Mouse (Mus musculus) forebrain, embryonic 15.5 days (tissue): ENCODE results near the gene Spesp1. TPM values are rescaled to one million over a fixed set of nuclear protein-coding genes. Genes with fewer than 3 reads are reported as not detected.

Experiments
- ATAC-seq: fragments of 200-750 bp; cut with Nextera tagmentation; replicated peaks from 2 replicates; pipeline ENCODE4 v1.8.0; 2017; ENCODE audit warnings: mild to moderate bottlenecking, moderate TSS enrichment, moderate library complexity
- H3K27ac ChIP-seq: fragments of 300-500 bp; sonication (generic); replicated peaks from 2 replicates; pipeline ENCODE4 v1.5.1; 2015; ENCODE audit warnings: mild to moderate bottlenecking, inconsistent platforms
- H3K27me3 ChIP-seq: fragments of 300-500 bp; sonication (generic); 2 replicates; pipeline ENCODE4 v1.6.1; 2015; ENCODE audit warnings: inconsistent platforms
- H3K36me3 ChIP-seq: fragments of 300-500 bp; sonication (generic); 2 replicates; pipeline ENCODE4 v1.6.1; 2015; ENCODE audit warnings: mild to moderate bottlenecking, inconsistent platforms
- H3K4me1 ChIP-seq: fragments of 300-500 bp; sonication (generic); 2 replicates; pipeline ENCODE4 v1.6.1; 2015; ENCODE audit warnings: inconsistent platforms
- H3K4me2 ChIP-seq: fragments of 300-500 bp; sonication (generic); replicated peaks from 2 replicates; pipeline ENCODE4 v1.6.1; 2015; ENCODE audit warnings: mild to moderate bottlenecking, inconsistent platforms
- H3K4me3 ChIP-seq: fragments of 300-500 bp; sonication (generic); 2 replicates; pipeline ENCODE4 v1.5.1; 2015; ENCODE audit warnings: mild to moderate bottlenecking, inconsistent platforms
- H3K9ac ChIP-seq: fragments of 300-500 bp; sonication (generic); replicated peaks from 2 replicates; pipeline ENCODE4 v1.6.1; 2015; ENCODE audit warnings: mild to moderate bottlenecking, inconsistent platforms
- H3K9me3 ChIP-seq: fragments of 300-500 bp; sonication (generic); 2 replicates; pipeline ENCODE4 v1.6.1; 2016; ENCODE audit warnings: inconsistent platforms
- WGBS: fragments of 180-500 bp; shearing (Covaris S2); methylation state at CpG from one replicate; pipeline ENCODE4 v1.1.7; 2015; ENCODE audit warnings: mixed read lengths; 5-methylcytosine and 5-hydroxymethylcytosine counted together
- polyA plus RNA-seq: library from polyadenylated mRNA; unstranded; fragments of >200 nt; fragmentation: Nextera tagmentation; extraction: Ambion mirVana; gene quantifications from 2 replicates; pipeline ENCODE4 v1.2.1, GENCODE M21; 2015

The Spesp1 gene
- polyA plus RNA-seq, 1 experiment from 2014 or later = not detected

GRCm38 (mm10) chr9:62269161-62269560 is 12.8 kb downstream of the Spesp1 start:
- Histone ChIP-seq H3K9me3 (no peaks in the 10 kb centered on the region), H3K27me3 (no peaks in the 10 kb centered on the region), H3K4me2 (no peak overlapping the region), H3K9ac (no peak overlapping the region), H3K4me1 (no peaks in the 10 kb centered on the region), H3K36me3 (no peaks in the 10 kb centered on the region), H3K4me3 (no peak overlapping the region), H3K27ac (no peak overlapping the region)
- 93% methylated on average over 1 of the region's 1 CpGs for WGBS
- ATAC-seq = no peak

GRCm38 (mm10) chr9:62265278-62265677 is 16.7 kb downstream of the Spesp1 start:
- Histone ChIP-seq H3K9ac (no peak overlapping the region), H3K4me3 (no peak overlapping the region), H3K9me3 (no peaks in the 10 kb centered on the region), H3K27me3 (no peaks in the 10 kb centered on the region), H3K4me2 (no peak overlapping the region), H3K27ac (no peak overlapping the region), H3K36me3 (no peaks in the 10 kb centered on the region), H3K4me1 (no peaks in the 10 kb centered on the region)
- no peak for ATAC-seq
- WGBS = 87% methylated on average over 10 of the region's 10 CpGs

DNA sequence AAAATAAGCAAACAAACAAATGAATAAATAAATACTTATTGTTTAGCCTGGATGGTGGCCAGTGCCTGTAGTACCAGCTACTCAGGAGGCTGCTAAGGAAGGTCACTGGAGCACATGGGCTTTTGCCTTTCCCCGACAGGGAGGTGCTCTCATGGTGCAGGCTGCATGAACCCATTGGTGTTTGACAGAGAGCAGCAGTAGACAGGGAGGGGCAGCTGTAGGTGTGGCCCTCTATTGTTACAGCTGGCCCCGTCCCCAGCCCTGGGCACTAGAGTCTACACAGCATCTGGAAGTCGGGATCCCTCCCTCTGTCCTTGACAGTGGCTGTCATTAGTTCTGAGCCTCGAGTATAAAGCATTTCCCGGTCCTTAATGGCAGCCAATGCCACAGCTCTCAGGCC is 18.4 kb downstream of the Spesp1 start:
- WGBS = 70% methylated on average over 5 of the region's 5 CpGs
- no peak overlapping the region for H3K4me3 ChIP-seq
- no peaks in the 10 kb centered on the region for H3K4me1 ChIP-seq
- no peak for ATAC-seq
- no peaks in the 10 kb centered on the region for H3K27me3 ChIP-seq
- H3K27ac ChIP-seq = no peak overlapping the region
- H3K9me3 ChIP-seq = no peaks in the 10 kb centered on the region
- H3K4me2 ChIP-seq = no peak overlapping the region
- no peaks in the 10 kb centered on the region for H3K36me3 ChIP-seq
- H3K9ac ChIP-seq = no peak overlapping the region

GRCm38 (mm10) chr9:62261406-62261805 is 20.6 kb downstream of the Spesp1 start:
- no peak for ATAC-seq
- Histone ChIP-seq H3K9ac (no peak overlapping the region), H3K27me3 (no peaks in the 10 kb centered on the region), H3K27ac (no peak overlapping the region), H3K4me3 (no peak overlapping the region), H3K4me2 (no peak overlapping the region), H3K4me1 (0 out of 2 replicates have a peak, but pooled peaks cover under 1% of the 10 kb centered on the region), H3K9me3 (no peaks in the 10 kb centered on the region), H3K36me3 (no peaks in the 10 kb centered on the region)
- 89% methylated on average over 3 of the region's 3 CpGs for WGBS

- Histone ChIP-seq H3K9me3 (no peaks in the 10 kb centered on the region), H3K36me3 (no peaks in the 10 kb centered on the region), H3K4me2 (no peak overlapping the region), H3K4me1 (0 out of 2 replicates have a peak, but pooled peaks cover 4% of the 10 kb centered on the region), H3K27ac (no peak overlapping the region), H3K4me3 (no peak overlapping the region), H3K9ac (no peak overlapping the region), H3K27me3 (no peaks in the 10 kb centered on the region)
- ATAC-seq = no peak
- 83% methylated on average over 5 of the region's 5 CpGs for WGBS
These were observed 21.0 kb downstream of the Spesp1 start for GRCm38 (mm10) chr9:62261006-62261405.

DNA sequence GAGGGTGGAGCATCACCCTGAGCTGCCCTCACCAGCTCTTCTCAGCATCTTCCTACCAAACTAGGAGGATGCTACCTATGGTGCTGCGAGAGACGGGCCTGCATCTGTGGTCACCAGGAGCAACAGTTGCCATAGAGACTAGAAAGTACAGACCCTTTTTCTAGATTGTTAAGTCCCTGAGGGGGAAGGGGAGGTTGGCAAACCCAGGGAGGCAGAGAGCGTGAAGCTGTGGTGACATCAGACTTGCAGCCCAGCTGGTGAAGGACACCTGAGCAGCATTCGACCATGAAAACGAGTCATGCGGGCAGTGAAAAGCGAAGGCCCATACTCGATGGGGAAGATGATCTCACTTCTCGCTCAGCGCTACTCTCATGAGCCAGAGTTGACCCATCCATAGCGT is 24.0 kb downstream of the Spesp1 start:
- WGBS = 79% methylated on average over 11 of the region's 11 CpGs
- no peak overlapping the region for H3K27ac ChIP-seq
- 0 out of 2 replicates have a peak, but pooled peaks cover 5% of the 10 kb centered on the region for H3K4me1 ChIP-seq
- H3K9ac ChIP-seq = no peak overlapping the region
- H3K4me2 ChIP-seq = no peak overlapping the region
- no peaks in the 10 kb centered on the region for H3K27me3 ChIP-seq
- no peak overlapping the region for H3K4me3 ChIP-seq
- no peak for ATAC-seq
- H3K9me3 ChIP-seq = no peaks in the 10 kb centered on the region
- no peaks in the 10 kb centered on the region for H3K36me3 ChIP-seq

DNA sequence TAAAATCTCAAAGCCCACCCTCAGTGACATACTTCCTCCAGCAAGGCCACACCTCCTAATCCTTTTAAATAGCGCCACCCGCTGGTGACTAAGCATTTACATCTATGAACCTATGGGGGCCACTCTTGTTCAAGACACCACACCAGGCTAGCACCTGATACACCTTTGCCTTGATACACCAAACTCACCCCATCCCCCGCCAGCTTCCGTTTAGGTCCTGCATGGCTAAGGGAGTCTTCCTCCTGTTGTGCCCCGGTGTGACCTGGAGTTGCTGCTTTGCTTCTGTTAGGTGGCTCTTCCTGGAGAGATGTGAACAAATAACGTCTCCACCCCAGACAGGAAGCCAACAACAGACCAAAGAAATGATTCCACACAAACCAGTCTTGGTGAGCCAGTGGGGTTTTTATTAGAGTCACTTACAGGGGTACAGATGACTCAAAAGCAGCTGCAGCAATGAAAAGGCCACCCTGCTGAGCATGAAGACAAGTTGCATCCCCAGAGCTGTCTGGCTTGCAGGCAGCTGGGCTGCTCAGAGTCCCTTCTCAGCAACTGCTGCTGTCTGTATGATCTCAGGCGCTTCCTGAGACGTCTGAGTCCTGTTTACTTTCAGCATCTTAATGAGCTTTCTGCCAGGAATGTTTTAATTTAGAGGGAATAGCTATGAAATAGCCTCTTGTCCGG is 26.0 kb downstream of the Spesp1 start:
- no peak overlapping the region for H3K4me3 ChIP-seq
- H3K36me3 ChIP-seq = no peaks in the 10 kb centered on the region
- H3K4me1 ChIP-seq = 0 out of 2 replicates have a peak, but pooled peaks cover 5% of the 10 kb centered on the region
- no peaks in the 10 kb centered on the region for H3K27me3 ChIP-seq
- no peak overlapping the region for H3K4me2 ChIP-seq
- WGBS = 69% methylated on average over 9 of the region's 9 CpGs
- H3K9me3 ChIP-seq = no peaks in the 10 kb centered on the region
- H3K27ac ChIP-seq = no peak overlapping the region
- H3K9ac ChIP-seq = no peak overlapping the region
- ATAC-seq = no peak

DNA sequence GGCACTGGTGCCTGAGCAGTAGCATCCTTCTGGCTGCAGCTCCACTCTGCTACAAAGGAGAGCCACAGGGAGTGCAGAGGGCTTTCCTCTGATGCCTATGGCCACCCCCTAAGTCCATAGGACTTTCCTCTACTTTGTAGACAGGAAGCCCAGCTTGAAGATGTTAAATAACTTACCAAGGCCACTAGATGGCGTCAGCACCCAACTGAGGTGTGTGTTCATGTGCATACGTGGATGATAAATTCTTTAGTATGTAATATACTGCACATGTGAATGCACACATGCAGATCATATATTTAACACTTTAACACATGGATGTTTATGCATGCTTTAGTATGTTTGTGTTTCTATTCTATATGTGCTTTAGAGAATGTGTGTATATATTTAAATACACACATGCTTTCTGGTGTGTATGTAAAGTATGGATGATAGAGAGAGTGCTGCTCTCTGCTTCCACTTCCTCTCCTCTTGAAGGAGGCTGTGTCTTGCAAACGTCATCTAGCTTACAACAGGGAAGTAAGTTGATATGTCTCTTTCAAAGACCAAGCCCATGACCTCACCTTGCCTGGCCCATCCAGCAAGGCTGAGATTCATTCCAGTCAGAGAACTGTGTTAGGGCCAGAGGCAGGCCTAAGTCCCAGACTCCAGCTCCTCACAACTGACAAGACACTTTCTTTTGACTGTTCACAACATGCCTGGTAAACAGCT is 28.1 kb downstream of the Spesp1 start:
- Histone ChIP-seq H3K9me3 (no peaks in the 10 kb centered on the region), H3K9ac (no peak overlapping the region), H3K27ac (no peak overlapping the region), H3K27me3 (no peaks in the 10 kb centered on the region), H3K4me3 (no peak overlapping the region), H3K4me1 (0 out of 2 replicates have a peak, but pooled peaks cover 5% of the 10 kb centered on the region), H3K4me2 (no peak overlapping the region), H3K36me3 (no peaks in the 10 kb centered on the region)
- ATAC-seq = no peak
- 26% methylated on average over 3 of the region's 3 CpGs for WGBS

DNA sequence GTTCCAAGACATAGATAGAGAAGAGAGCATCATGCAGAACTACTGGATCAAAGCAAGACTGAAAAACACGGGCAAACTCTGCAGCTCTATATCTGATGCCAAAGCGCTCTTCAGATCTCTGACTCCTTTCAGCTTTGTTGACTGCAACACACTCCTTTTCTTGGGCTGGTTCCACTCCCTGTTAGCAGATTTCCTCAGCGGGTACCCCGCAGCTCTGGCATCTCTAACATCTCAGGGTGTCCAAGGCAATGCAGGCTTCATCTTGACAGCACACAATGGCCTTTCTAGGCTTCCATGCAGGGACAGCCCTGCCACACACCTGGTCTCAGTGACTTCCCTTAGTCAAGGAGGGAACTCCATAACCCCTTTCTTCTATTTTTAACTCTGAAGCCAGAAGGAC is 31.7 kb downstream of the Spesp1 start:
- H3K4me1 ChIP-seq = no peaks in the 10 kb centered on the region
- no peak overlapping the region for H3K27ac ChIP-seq
- no peak overlapping the region for H3K4me3 ChIP-seq
- H3K4me2 ChIP-seq = no peak overlapping the region
- no peaks in the 10 kb centered on the region for H3K27me3 ChIP-seq
- ATAC-seq = no peak
- H3K9ac ChIP-seq = no peak overlapping the region
- H3K36me3 ChIP-seq = no peaks in the 10 kb centered on the region
- WGBS = 80% methylated on average over 4 of the region's 4 CpGs
- no peaks in the 10 kb centered on the region for H3K9me3 ChIP-seq

- Histone ChIP-seq H3K9me3 (no peaks in the 10 kb centered on the region), H3K4me2 (no peak overlapping the region), H3K27ac (no peak overlapping the region), H3K27me3 (no peaks in the 10 kb centered on the region), H3K36me3 (no peaks in the 10 kb centered on the region), H3K4me3 (no peak overlapping the region), H3K4me1 (peaks cover 7% of the 10 kb centered on the region; the same call in 1 of the 2 replicates), H3K9ac (no peak overlapping the region)
- WGBS = 79% methylated on average over 4 of the region's 4 CpGs
- ATAC-seq = no peak
These were observed 35.5 kb downstream of the Spesp1 start for GRCm38 (mm10) chr9:62246380-62246942.

GRCm38 (mm10) chr9:62245612-62246379 is 36.2 kb downstream of the Spesp1 start:
- Histone ChIP-seq H3K4me1 (peaks cover 7% of the 10 kb centered on the region; the same call in 1 of the 2 replicates), H3K9ac (no peak overlapping the region), H3K27me3 (no peaks in the 10 kb centered on the region), H3K4me3 (no peak overlapping the region), H3K9me3 (no peaks in the 10 kb centered on the region), H3K27ac (no peak overlapping the region), H3K4me2 (no peak overlapping the region), H3K36me3 (no peaks in the 10 kb centered on the region)
- ATAC-seq = no peak
- WGBS = 67% methylated on average over 17 of the region's 17 CpGs

DNA sequence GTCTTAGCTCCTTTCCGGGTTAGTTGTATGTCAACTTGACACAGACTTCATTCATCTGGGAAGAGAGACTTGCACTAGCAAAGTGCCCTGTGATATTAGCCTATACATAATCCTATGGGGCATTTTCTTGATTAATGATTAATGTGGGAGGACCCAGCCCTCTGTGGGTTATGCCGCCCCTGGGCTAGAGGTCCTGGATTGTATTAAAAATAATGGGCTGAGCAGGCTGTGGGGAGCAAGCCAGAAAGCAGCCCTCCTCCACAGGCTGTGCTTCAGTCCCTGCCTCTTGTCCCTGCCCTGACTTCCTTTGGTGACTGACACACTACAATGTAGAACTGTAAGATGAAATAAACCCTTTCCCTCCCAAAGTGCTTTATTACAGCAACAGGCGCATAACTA is 37.4 kb downstream of the Spesp1 start:
- H3K4me3 ChIP-seq = no peak overlapping the region
- H3K4me2 ChIP-seq = no peak overlapping the region
- H3K27me3 ChIP-seq = no peaks in the 10 kb centered on the region
- peak; percentile 4; the same call in 1 of the 2 replicates for ATAC-seq
- H3K36me3 ChIP-seq = no peaks in the 10 kb centered on the region
- no peak overlapping the region for H3K9ac ChIP-seq
- no peak overlapping the region for H3K27ac ChIP-seq
- 45% methylated on average over 3 of the region's 3 CpGs for WGBS
- H3K4me1 ChIP-seq = peaks cover 7% of the 10 kb centered on the region; the same call in 1 of the 2 replicates
- H3K9me3 ChIP-seq = no peaks in the 10 kb centered on the region
